Mouse (Mus musculus): ENCODE results near the gene Gm13691. TPM values are rescaled to one million over a fixed set of nuclear protein-coding genes. Genes with fewer than 3 reads are reported as not detected.

Gene Gm13691
- not detected in 2 replicates for polyA plus RNA-seq (2012; ENCODE audit: low replicate concordance)

DNA sequence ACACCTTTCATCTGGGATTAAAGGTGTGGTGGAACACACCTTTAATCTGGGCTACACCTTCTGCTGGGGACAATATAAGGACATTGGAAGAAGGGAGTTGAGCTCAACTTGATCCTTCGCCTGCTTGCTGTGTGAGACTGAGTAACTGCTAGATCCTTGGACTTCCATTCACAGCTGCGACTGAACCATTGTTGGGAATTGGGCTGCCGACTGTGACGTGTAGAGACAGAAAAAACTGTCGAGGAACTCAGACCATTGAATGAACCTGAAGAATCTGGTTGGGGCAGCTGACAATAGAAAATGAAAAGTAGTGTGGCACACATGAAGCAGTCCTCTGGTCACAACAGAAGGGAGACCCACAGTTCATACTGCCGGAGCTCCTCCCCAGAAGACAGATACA, at the start of gene Gm13691:
Gm13691 (plus strand) TSS at position 301 of the 400 bp plus-strand sequence.

DNA sequence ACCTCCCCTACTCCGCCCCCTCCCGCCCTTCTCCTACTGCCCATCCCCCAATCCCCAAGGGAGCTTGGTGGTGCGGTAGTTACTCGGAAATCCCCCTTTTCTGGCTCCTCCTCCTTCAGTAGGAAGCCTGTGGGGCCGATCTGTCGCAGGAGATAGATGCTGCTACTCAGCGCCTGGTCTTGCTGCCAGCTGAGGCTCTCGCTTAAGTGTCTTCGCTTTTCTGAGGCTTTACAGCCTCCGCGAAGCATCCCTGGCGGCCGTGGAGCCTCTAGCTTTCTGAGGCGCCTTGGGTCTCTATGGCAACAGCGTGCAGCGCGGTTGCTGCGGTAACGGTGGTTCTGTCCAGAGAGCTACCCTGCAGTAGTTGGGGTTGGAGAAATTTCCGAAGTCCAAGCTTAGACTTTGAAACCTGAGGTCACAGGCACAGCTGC, 49.4 kb upstream of the Gm13691 start, which contains the start of gene Zswim2:
Zswim2 (minus strand) TSS at position 298 of the 431 bp plus-strand sequence.

DNA sequence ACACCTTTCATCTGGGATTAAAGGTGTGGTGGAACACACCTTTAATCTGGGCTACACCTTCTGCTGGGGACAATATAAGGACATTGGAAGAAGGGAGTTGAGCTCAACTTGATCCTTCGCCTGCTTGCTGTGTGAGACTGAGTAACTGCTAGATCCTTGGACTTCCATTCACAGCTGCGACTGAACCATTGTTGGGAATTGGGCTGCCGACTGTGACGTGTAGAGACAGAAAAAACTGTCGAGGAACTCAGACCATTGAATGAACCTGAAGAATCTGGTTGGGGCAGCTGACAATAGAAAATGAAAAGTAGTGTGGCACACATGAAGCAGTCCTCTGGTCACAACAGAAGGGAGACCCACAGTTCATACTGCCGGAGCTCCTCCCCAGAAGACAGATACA, 35.0 kb upstream of the Gm13691 start, which contains the start of gene Gm13698:
Gm13698 (plus strand) TSS at position 301 of the 400 bp plus-strand sequence.

DNA sequence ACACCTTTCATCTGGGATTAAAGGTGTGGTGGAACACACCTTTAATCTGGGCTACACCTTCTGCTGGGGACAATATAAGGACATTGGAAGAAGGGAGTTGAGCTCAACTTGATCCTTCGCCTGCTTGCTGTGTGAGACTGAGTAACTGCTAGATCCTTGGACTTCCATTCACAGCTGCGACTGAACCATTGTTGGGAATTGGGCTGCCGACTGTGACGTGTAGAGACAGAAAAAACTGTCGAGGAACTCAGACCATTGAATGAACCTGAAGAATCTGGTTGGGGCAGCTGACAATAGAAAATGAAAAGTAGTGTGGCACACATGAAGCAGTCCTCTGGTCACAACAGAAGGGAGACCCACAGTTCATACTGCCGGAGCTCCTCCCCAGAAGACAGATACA, 29.1 kb upstream of the Gm13691 start, which contains the start of gene Gm13693:
Gm13693 (plus strand) TSS at position 301 of the 400 bp plus-strand sequence.

DNA sequence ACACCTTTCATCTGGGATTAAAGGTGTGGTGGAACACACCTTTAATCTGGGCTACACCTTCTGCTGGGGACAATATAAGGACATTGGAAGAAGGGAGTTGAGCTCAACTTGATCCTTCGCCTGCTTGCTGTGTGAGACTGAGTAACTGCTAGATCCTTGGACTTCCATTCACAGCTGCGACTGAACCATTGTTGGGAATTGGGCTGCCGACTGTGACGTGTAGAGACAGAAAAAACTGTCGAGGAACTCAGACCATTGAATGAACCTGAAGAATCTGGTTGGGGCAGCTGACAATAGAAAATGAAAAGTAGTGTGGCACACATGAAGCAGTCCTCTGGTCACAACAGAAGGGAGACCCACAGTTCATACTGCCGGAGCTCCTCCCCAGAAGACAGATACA, 23.3 kb upstream of the Gm13691 start, which contains the start of gene Gm13695:
Gm13695 (plus strand) TSS at position 301 of the 400 bp plus-strand sequence.

DNA sequence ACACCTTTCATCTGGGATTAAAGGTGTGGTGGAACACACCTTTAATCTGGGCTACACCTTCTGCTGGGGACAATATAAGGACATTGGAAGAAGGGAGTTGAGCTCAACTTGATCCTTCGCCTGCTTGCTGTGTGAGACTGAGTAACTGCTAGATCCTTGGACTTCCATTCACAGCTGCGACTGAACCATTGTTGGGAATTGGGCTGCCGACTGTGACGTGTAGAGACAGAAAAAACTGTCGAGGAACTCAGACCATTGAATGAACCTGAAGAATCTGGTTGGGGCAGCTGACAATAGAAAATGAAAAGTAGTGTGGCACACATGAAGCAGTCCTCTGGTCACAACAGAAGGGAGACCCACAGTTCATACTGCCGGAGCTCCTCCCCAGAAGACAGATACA, 17.5 kb upstream of the Gm13691 start, which contains the start of gene Gm13696:
Gm13696 (plus strand) TSS at position 301 of the 400 bp plus-strand sequence.

DNA sequence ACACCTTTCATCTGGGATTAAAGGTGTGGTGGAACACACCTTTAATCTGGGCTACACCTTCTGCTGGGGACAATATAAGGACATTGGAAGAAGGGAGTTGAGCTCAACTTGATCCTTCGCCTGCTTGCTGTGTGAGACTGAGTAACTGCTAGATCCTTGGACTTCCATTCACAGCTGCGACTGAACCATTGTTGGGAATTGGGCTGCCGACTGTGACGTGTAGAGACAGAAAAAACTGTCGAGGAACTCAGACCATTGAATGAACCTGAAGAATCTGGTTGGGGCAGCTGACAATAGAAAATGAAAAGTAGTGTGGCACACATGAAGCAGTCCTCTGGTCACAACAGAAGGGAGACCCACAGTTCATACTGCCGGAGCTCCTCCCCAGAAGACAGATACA, 11.7 kb upstream of the Gm13691 start, which contains the start of gene Gm13694:
Gm13694 (plus strand) TSS at position 301 of the 400 bp plus-strand sequence.

DNA sequence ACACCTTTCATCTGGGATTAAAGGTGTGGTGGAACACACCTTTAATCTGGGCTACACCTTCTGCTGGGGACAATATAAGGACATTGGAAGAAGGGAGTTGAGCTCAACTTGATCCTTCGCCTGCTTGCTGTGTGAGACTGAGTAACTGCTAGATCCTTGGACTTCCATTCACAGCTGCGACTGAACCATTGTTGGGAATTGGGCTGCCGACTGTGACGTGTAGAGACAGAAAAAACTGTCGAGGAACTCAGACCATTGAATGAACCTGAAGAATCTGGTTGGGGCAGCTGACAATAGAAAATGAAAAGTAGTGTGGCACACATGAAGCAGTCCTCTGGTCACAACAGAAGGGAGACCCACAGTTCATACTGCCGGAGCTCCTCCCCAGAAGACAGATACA, 5.9 kb upstream of the Gm13691 start, which contains the start of gene Gm13697:
Gm13697 (plus strand) TSS at position 301 of the 400 bp plus-strand sequence.

Other genes with a start within 250 kb of the Gm13691 start
- gene Fam171b, start 177.9 kb upstream of the Gm13691 start, polyA plus RNA-seq (2012; ENCODE audit: low replicate concordance): 0.03 TPM in 1 of 2 replicates, not detected in the other
- gene Zswim2, start 49.3 kb upstream of the Gm13691 start, polyA plus RNA-seq (2012; ENCODE audit: low replicate concordance): not detected in 2 replicates
- gene Gm13698, start 34.9 kb upstream of the Gm13691 start, polyA plus RNA-seq (2012; ENCODE audit: low replicate concordance): not detected in 2 replicates
- not detected in 2 replicates for gene Gm13693, start 29.1 kb upstream of the Gm13691 start, polyA plus RNA-seq (2012; ENCODE audit: low replicate concordance)
- not detected in 2 replicates for gene Gm13695, start 23.2 kb upstream of the Gm13691 start, polyA plus RNA-seq (2012; ENCODE audit: low replicate concordance)
- gene Gm13696, start 17.4 kb upstream of the Gm13691 start, polyA plus RNA-seq (2012; ENCODE audit: low replicate concordance): not detected in 2 replicates
- gene Gm13694, start 11.6 kb upstream of the Gm13691 start, polyA plus RNA-seq (2012; ENCODE audit: low replicate concordance): not detected in 2 replicates
- not detected in 2 replicates for gene Gm13697, start 5.8 kb upstream of the Gm13691 start, polyA plus RNA-seq (2012; ENCODE audit: low replicate concordance)